Comparison of ENCODE assay signal across 8 mouse cellular contexts in the genomic region with DNA sequence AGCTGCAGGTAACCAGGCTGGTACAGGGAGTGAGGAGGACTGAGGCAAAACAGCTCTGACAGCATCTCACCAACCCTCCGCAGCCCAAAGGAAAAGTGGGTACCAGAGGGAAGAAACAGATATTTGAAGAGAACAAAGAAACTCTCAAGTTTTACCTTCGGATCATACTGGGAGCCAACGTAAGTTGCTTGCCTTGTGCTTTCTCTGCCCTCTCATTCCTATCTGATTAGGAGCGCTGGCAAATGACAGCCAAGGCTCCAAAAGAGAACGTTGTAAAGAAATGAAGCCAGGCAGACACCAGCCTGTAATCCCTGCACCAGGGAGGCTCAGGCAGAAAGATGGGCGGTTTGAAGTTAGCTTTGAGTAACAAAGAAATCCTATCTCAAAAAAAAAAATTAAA. TPM values are rescaled to one million over a fixed set of nuclear protein-coding genes. Genes with fewer than 3 reads are reported as not detected.
A peak's percentile ranks its signal among the peaks of the same experiment; 100 is the strongest.
DNase-seq lines count a peak whose midpoint lies in the region; ATAC-seq and TF ChIP-seq lines count a peak whose summit lies in the region.

No protein-coding gene starts in this region.

- WGBS in heart, embryonic 11.5 days (ENCODE audit: insufficient replicate concordance): 32% methylated on average over 6 of the region's 6 CpGs
- 36% methylated on average over 6 of the region's 6 CpGs for WGBS in forebrain, postnatal 0 days
- 16% methylated on average over 6 of the region's 6 CpGs for WGBS in liver, embryonic 16.5 days (ENCODE audit: insufficient replicate concordance)

- H3K36me3 ChIP-seq in heart, embryonic 11.5 days (ENCODE audit: control insufficient read depth, insufficient read depth, low read length): peaks cover 36% of the 10 kb centered on the region
- peaks cover 64% of the 10 kb centered on the region for H3K36me3 ChIP-seq in E14TG2a.4 (ENCODE audit: insufficient read depth, low read length)
- peaks cover 46% of the 10 kb centered on the region for H3K36me3 ChIP-seq in forebrain, postnatal 0 days (ENCODE audit: insufficient read depth)
- peaks cover 27% of the 10 kb centered on the region for H3K36me3 ChIP-seq in liver, embryonic 16.5 days (ENCODE audit: control insufficient read depth, insufficient read depth)

- H3K4me3 ChIP-seq in heart, embryonic 11.5 days (ENCODE audit: low read depth, low read length): peak overlapping the region; percentile 79
- peak overlapping the region; percentile 96 for H3K4me3 ChIP-seq in E14TG2a.4 (replicated peaks; ENCODE audit: low read length)
- H3K4me3 ChIP-seq in forebrain, postnatal 0 days (ENCODE audit: low read depth, low read length): peak overlapping the region; percentile 57
- peak overlapping the region; percentile 91 for H3K4me3 ChIP-seq in liver, embryonic 16.5 days (ENCODE audit: low read depth, low read length)

- peak overlapping the region; percentile 81; the same call in 1 of the 2 replicates for H3K27ac ChIP-seq in heart, embryonic 11.5 days (ENCODE audit: low read depth, low read length)
- H3K27ac ChIP-seq in forebrain, postnatal 0 days (ENCODE audit: low read depth, low read length): peak overlapping the region; percentile 84; the same call in 1 of the 2 replicates
- H3K27ac ChIP-seq in liver, embryonic 16.5 days (ENCODE audit: low read length): peak overlapping the region; percentile 89

- H3K9ac ChIP-seq in heart, embryonic 11.5 days (ENCODE audit: low read depth, low read length): peak overlapping the region; percentile 89
- H3K9ac ChIP-seq in forebrain, postnatal 0 days: peak overlapping the region; percentile 80
- peak overlapping the region; percentile 93 for H3K9ac ChIP-seq in liver, embryonic 16.5 days (ENCODE audit: low read depth, low read length)

- no peaks in the 10 kb centered on the region for H3K9me3 ChIP-seq in heart, embryonic 11.5 days (replicated peaks; ENCODE audit: control insufficient read depth, low read length)
- H3K9me3 ChIP-seq in E14TG2a.4 (ENCODE audit: low read length): no peaks in the 10 kb centered on the region
- no peaks in the 10 kb centered on the region for H3K9me3 ChIP-seq in forebrain, postnatal 0 days (ENCODE audit: low read length)
- no peaks in the 10 kb centered on the region for H3K9me3 ChIP-seq in liver, embryonic 16.5 days (replicated peaks; ENCODE audit: control insufficient read depth, low read length)

- H3K4me2 ChIP-seq in heart, embryonic 11.5 days: peak overlapping the region; percentile 73
- H3K4me2 ChIP-seq in forebrain, postnatal 0 days (ENCODE audit: low read depth): peak overlapping the region; percentile 90
- H3K4me2 ChIP-seq in liver, embryonic 16.5 days (ENCODE audit: low read depth, low read length): peak overlapping the region; percentile 80

- no peak for ATAC-seq in heart, embryonic 11.5 days (replicated peaks; ENCODE audit: insufficient number of reproducible peaks, low FRiP score, low TSS enrichment)
- no peak for ATAC-seq in forebrain, postnatal 0 days
- no peak for ATAC-seq in liver, embryonic 16.5 days (ENCODE audit: low read depth)
- no peak for ATAC-seq in frontal cortex, adult (ENCODE audit: low TSS enrichment)

- peaks cover 16% of the 10 kb centered on the region for H3K4me1 ChIP-seq in heart, embryonic 11.5 days (ENCODE audit: control insufficient read depth, insufficient read depth, low read length)
- H3K4me1 ChIP-seq in E14TG2a.4 (replicated peaks; ENCODE audit: low read depth, low read length): peaks cover 63% of the 10 kb centered on the region
- peaks cover 16% of the 10 kb centered on the region for H3K4me1 ChIP-seq in forebrain, postnatal 0 days (ENCODE audit: insufficient read depth)
- H3K4me1 ChIP-seq in liver, embryonic 16.5 days (ENCODE audit: control insufficient read depth, low read depth, low read length): peaks cover 33% of the 10 kb centered on the region

- no peaks in the 10 kb centered on the region for H3K27me3 ChIP-seq in heart, embryonic 11.5 days (ENCODE audit: control insufficient read depth, insufficient read depth, low read length)
- H3K27me3 ChIP-seq in E14TG2a.4 (ENCODE audit: insufficient read depth, low read length): no peaks in the 10 kb centered on the region
- no peaks in the 10 kb centered on the region for H3K27me3 ChIP-seq in forebrain, postnatal 0 days (ENCODE audit: insufficient read depth, low read length)
- no peaks in the 10 kb centered on the region for H3K27me3 ChIP-seq in liver, embryonic 16.5 days (ENCODE audit: control insufficient read depth, insufficient read depth, low read depth, low read length)

- DNase-seq in heart, postnatal 36 days: no peak
- DNase-seq in forebrain, postnatal 0 days: no peak
- DNase-seq in frontal cortex, postnatal 14 days (ENCODE audit: low spot score in 2 of 2): no peak
- no peak for DNase-seq in cerebellum, adult 9-10 months

- intact Hi-C loops in heart, postnatal 36 days (cut with DNase I): loop anchor here (1.0 to 2.0 kb wide), 3 partner anchors 13 to 29 kb away; a partner anchor contains a TSS

- TF ChIP-seq CTCF in E14TG2a.4 (conservative IDR thresholded peaks at IDR 0.05; ENCODE audit: low read length): no peak
- TF ChIP-seq CTCF in forebrain, postnatal 0 days (IDR thresholded peaks at IDR 0.05; ENCODE audit: low read depth): no peak

RNA-seq across cellular contexts. Expression of a gene that starts 0.8 kb away (rescaled TPM):
- polyA plus RNA-seq in heart, embryonic 11.5 days (2014; fragmentation: Nextera tagmentation; extraction: Ambion mirVana): 83.5 and 88.7 TPM in 2 replicates
- 10 to 100 TPM; 22.1 to 24.0 TPM for total RNA-seq in heart, postnatal 36 days (2021)
- total RNA-seq in forebrain, postnatal 0 days (2014; rRNA removed): 76.4 and 109 TPM in 2 replicates
- 126 and 140 TPM in 2 replicates for polyA plus RNA-seq in forebrain, postnatal 0 days (2015; fragmentation: Nextera tagmentation; extraction: Ambion mirVana)
- 81.4 and 82.0 TPM in 2 replicates for polyA plus RNA-seq in liver, embryonic 16.5 days (2015; fragmentation: Nextera tagmentation; extraction: Ambion mirVana)

RNA-seq across cellular contexts. Expression of a gene that starts 0.9 kb away (rescaled TPM):
- 1.3 and 1.7 TPM in 2 replicates for polyA plus RNA-seq in heart, embryonic 11.5 days (2014; fragmentation: Nextera tagmentation; extraction: Ambion mirVana)
- 1 to 10 TPM; 1.2 to 1.3 TPM for total RNA-seq in heart, postnatal 36 days (2021)
- total RNA-seq in forebrain, postnatal 0 days (2014; rRNA removed): 1.6 and 3.0 TPM in 2 replicates
- polyA plus RNA-seq in forebrain, postnatal 0 days (2015; fragmentation: Nextera tagmentation; extraction: Ambion mirVana): 1.8 and 2.1 TPM in 2 replicates
- 11.1 and 12.5 TPM in 2 replicates for polyA plus RNA-seq in liver, embryonic 16.5 days (2015; fragmentation: Nextera tagmentation; extraction: Ambion mirVana)

RNA-seq across cellular contexts. Expression of a gene that starts 20.8 kb away (rescaled TPM):
- 2.8 and 3.1 TPM in 2 replicates for polyA plus RNA-seq in heart, embryonic 11.5 days (2014; fragmentation: Nextera tagmentation; extraction: Ambion mirVana)
- total RNA-seq in heart, postnatal 36 days (2021): 1 to 10 TPM; 6.5 to 9.6 TPM
- 1.4 and 2.1 TPM in 2 replicates for total RNA-seq in forebrain, postnatal 0 days (2014; rRNA removed)
- polyA plus RNA-seq in forebrain, postnatal 0 days (2015; fragmentation: Nextera tagmentation; extraction: Ambion mirVana): 0.15 and 0.30 TPM in 2 replicates
- 0.46 and 0.60 TPM in 2 replicates for polyA plus RNA-seq in liver, embryonic 16.5 days (2015; fragmentation: Nextera tagmentation; extraction: Ambion mirVana)

RNA-seq across cellular contexts. Expression of a gene that starts 21.6 kb away (rescaled TPM):
- 2.9 and 4.2 TPM in 2 replicates for polyA plus RNA-seq in heart, embryonic 11.5 days (2014; fragmentation: Nextera tagmentation; extraction: Ambion mirVana)
- total RNA-seq in heart, postnatal 36 days (2021): 1 to 10 TPM; 1.2 to 1.3 TPM
- 0.86 and 0.92 TPM in 2 replicates for total RNA-seq in forebrain, postnatal 0 days (2014; rRNA removed)
- 0.54 and 1.1 TPM in 2 replicates for polyA plus RNA-seq in forebrain, postnatal 0 days (2015; fragmentation: Nextera tagmentation; extraction: Ambion mirVana)
- polyA plus RNA-seq in liver, embryonic 16.5 days (2015; fragmentation: Nextera tagmentation; extraction: Ambion mirVana): 4.7 and 5.3 TPM in 2 replicates

RNA-seq across cellular contexts. Expression of a gene that starts 21.7 kb away (rescaled TPM):
- 1.5 and 2.1 TPM in 2 replicates for polyA plus RNA-seq in heart, embryonic 11.5 days (2014; fragmentation: Nextera tagmentation; extraction: Ambion mirVana)
- under 1 TPM; 0.44 to 0.62 TPM for total RNA-seq in heart, postnatal 36 days (2021)
- 17.5 and 17.8 TPM in 2 replicates for total RNA-seq in forebrain, postnatal 0 days (2014; rRNA removed)
- 5.6 and 7.2 TPM in 2 replicates for polyA plus RNA-seq in forebrain, postnatal 0 days (2015; fragmentation: Nextera tagmentation; extraction: Ambion mirVana)
- polyA plus RNA-seq in liver, embryonic 16.5 days (2015; fragmentation: Nextera tagmentation; extraction: Ambion mirVana): 0.13 TPM in 2 replicates
